Mouse (Mus musculus) right cerebral cortex, postnatal 36 days (tissue): Measurements from ENCODE around the gene Parp14.

ENCODE experiments used
- DNase-seq, 2 experiments: peaks; one replicate each; pipeline ENCODE4 v3.0.0; 2022; ENCODE audit warnings: low spot score in 2 of 2, mixed read lengths in 1 of 2

Gene Parp14

GRCm38 (mm10) chr16:35787163-35787562 lies 84.2 kb downstream of the Parp14 start:
- no peak for DNase-seq

DNA sequence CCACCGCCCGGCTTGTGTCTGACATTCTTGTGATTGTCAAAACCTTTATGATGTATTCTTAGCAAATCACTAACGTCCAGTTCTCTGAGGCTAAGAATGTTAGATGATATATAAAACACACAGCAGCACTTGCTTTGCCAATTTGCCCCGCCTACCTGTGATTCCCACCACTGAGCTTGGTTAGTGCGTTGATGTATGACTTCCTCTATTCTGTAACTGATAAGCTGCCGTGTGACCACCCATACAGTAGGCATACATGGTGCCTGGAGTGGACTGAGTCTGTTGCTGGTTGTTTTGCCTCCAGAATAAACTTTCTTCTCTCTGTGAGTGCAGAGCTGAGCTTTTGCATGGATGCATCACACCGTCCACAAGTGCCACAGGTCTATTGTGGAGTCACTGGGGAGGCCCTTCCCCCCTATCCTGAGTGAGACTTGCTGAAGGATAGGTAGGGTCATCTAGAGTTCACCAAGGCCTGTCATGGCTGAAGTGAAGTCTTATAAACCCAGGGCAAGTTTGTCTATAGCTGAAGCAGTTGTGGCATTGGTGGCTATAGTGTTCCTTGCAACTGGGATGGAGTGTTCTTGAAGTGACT lies 87.1 kb downstream of the Parp14 start:
- DNase-seq, result no peak

GRCm38 (mm10) chr16:35783207-35783573 lies 88.2 kb downstream of the Parp14 start:
- DNase-seq, result no peak
